Mouse (Mus musculus): ENCODE measurements at regions not wholly inside any gene's neighbourhood (a gene's known extent, or its start where the extent isn't known, plus 50 kb on each side); places are given as distances from the start of the nearest gene placed in this dataset.

DNA sequence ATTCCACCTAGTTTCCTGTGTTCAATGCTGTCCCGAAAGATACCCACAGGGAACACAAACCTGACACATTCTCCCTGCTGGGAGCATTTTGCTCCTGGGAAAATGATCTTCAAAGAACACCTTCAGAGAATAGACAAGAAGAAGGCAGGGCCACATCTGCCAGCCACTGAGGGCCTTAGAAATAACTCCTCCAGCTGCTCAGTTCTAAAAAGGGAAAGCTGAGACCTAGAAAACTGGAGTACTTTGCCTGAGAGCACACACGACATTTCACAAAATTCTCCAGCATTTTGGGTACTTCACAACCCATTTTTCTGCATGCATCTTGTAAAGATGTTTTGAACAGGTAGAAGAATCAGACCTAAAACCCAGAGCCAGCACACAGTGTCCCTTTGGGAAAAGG is 519.6 kb downstream of the Insc start:
- DNase-seq (ENCODE audit: extremely low spot score in 1 of 2, low spot score in 1 of 2): no peak

GRCm38 (mm10) chr7:115266141-115266540 is 522.6 kb downstream of the Insc start:
- no peak for DNase-seq (ENCODE audit: extremely low spot score in 1 of 2, low spot score in 1 of 2)

DNA sequence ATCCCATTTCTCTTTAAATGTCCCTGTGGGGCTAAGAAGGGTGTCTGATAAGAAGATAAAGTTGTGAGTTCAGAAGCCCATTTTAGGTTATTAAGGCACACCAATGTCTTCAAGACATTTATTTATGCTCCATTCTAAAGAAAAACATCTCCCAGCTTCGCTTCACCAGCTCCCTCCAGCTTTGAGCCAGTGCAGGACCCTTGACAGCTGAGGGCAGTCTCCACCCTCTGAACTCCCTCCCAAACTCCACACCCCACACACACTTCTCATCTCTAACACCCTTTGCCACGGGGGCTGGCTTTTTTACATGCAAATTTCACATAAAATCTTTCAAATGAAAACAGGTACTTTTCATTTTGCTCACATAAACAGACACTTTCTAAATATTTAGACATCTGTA is 527.3 kb downstream of the Insc start:
- DNase-seq (ENCODE audit: extremely low spot score in 1 of 2, low spot score in 1 of 2): no peak

DNA sequence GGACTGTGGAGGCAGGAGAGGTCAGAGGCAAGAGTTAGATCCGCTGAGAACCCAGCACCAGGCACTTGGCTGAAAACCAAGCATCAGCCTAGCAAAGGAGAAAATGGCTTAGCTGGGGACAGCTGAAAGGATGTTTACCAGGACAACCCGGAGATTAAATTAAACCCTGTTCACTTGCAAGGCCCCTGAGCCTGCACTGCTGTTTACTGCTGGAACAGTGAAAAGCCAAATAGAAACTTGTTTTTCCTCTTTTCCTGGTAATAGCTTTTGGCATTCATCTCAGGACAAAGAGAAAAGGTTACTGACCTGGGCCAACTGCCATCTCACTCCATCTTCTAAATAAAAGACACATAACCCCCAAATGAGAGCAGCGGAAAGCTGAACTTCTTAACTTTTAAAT is 531.3 kb downstream of the Insc start:
- no peak for DNase-seq (ENCODE audit: extremely low spot score in 1 of 2, low spot score in 1 of 2)

GRCm38 (mm10) chr7:115290801-115291417 is 547.4 kb downstream of the Insc start:
- DNase-seq (ENCODE audit: extremely low spot score in 1 of 2, low spot score in 1 of 2): no peak

GRCm38 (mm10) chr7:115294655-115295230 is 551.2 kb downstream of the Insc start:
- no peak for DNase-seq (ENCODE audit: extremely low spot score in 1 of 2, low spot score in 1 of 2)

- DNase-seq (ENCODE audit: extremely low spot score in 1 of 2, low spot score in 1 of 2): no peak
Observed at GRCm38 (mm10) chr7:115300241-115300640, 556.7 kb downstream of the Insc start.

DNA sequence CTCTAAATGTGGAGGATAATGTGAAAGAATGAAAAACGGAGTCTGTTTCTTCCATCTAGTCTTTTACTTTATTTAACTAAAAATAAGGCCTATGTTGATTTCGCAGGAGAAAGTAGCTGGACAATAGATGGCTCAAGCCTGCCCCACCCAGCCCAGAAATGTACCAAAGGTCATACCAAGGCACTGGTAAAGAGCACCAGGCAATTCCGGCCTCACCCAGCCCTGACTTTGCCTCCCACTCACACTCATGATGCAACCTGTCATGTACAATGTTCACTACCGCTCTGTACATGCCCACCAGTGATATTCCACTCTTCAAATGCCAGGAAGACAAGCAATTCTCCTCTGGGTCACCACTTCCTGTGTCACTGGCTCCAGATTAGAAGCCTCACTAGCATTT is 564.9 kb downstream of the Insc start:
- DNase-seq (ENCODE audit: extremely low spot score in 1 of 2, low spot score in 1 of 2): no peak

GRCm38 (mm10) chr7:115310400-115311225 is 567.1 kb downstream of the Insc start:
- DNase-seq (ENCODE audit: extremely low spot score in 1 of 2, low spot score in 1 of 2): no peak

- DNase-seq (ENCODE audit: extremely low spot score in 1 of 2, low spot score in 1 of 2): no peak
Observed at GRCm38 (mm10) chr7:115319504-115319903, 576.0 kb downstream of the Insc start.

GRCm38 (mm10) chr7:115322989-115323388 is 579.5 kb downstream of the Insc start:
- no peak for DNase-seq (ENCODE audit: extremely low spot score in 1 of 2, low spot score in 1 of 2)

DNA sequence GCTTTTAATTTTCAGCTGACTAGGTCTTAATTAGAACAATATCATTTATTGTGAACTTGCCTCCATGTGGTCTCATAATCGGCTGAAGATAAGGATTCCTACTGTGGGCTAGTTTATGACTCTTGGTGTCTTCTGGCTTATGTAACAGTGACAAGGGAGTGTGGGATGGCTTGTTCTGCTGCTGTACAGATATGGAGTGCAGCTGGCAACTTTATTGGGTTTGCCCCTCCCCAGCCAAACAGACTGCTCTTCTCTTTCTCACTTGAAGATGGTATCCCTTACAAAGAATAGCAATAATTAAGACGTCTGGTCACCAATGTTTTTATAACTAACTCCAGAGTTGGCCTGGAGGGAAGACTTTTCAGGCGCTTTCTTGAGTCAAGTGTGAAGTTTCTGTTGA is 584.8 kb downstream of the Insc start:
- no peak for DNase-seq (ENCODE audit: extremely low spot score in 1 of 2, low spot score in 1 of 2)

- DNase-seq (ENCODE audit: extremely low spot score in 1 of 2, low spot score in 1 of 2): no peak
Observed at GRCm38 (mm10) chr7:115331698-115332097, 588.2 kb downstream of the Insc start.

DNA sequence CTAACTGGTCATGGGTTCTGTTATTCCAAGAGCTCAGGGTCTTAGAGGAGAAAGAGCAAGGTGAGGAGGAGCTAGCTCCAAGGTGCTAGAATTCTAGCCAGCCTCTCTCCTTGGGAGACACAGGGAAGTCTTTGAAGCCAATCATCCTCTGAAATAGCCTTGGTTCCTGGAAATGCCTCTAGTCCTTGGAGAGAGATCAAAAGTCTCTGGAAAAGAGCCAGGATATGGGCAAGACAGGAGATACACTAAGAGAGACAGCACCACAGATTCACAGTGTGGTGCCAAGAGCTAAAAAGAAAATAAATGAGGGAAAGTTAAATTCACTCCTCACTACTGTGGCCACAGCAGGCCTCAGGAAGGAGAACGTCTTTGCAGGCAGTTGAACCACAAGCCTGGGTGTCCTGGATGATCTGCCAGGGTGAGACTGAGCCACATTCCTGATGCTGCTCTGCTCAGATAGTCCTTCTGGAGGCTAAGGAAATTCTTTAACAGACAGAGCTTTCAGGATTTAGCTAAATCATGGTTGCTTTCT is 589.6 kb downstream of the Insc start:
- no peak for DNase-seq (ENCODE audit: extremely low spot score in 1 of 2, low spot score in 1 of 2)

DNA sequence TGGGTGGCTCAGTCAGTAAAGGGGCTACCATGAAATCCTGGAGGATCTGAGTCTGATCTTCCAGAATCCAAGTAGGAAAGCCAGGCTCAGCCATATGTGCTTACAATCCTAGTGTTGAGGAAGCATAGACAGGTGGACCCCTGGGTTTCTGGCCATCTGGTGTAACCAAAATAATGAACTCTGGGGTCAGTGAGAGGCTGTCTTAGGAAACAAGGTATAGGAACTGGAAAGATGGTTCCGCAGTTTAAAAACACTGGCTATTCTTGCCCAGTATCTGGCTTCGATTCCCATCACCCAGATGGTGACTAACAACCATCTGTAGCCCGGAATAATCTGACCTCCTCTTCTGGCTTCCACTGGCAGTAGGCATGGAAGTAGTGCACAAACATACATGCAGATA is 591.6 kb downstream of the Insc start:
- no peak for DNase-seq (ENCODE audit: extremely low spot score in 1 of 2, low spot score in 1 of 2)

- peak in 1 of 2 experiments; percentile 11 for DNase-seq (ENCODE audit: extremely low spot score in 1 of 2, low spot score in 1 of 2)
Observed at GRCm38 (mm10) chr7:115340155-115340554, 596.7 kb downstream of the Insc start.

- no peak for DNase-seq (ENCODE audit: extremely low spot score in 1 of 2, low spot score in 1 of 2)
Observed at GRCm38 (mm10) chr7:115341007-115341406, 597.5 kb downstream of the Insc start.

- no peak for DNase-seq (ENCODE audit: extremely low spot score in 1 of 2, low spot score in 1 of 2)
Observed at GRCm38 (mm10) chr7:115345749-115346148, 602.3 kb downstream of the Insc start.

DNA sequence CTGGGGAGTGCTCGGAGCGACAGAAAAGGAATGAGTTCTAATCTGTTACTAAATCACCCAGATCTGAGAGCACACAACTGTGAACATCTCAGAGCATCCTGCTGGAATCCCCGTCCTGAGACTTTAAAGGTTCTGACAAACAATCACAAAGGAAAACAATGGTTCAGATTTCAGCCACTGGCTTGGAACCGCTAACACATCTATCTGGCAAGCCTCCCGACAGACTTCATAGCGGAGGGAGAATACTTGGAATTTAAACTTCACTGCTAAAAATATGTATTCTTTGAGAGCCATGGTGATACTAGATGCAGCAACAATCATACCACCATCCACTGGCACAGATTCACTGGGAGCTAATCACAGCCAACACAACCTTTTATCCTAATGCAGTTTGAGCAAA is 615.2 kb downstream of the Insc start:
- DNase-seq (ENCODE audit: extremely low spot score in 1 of 2, low spot score in 1 of 2): no peak

DNA sequence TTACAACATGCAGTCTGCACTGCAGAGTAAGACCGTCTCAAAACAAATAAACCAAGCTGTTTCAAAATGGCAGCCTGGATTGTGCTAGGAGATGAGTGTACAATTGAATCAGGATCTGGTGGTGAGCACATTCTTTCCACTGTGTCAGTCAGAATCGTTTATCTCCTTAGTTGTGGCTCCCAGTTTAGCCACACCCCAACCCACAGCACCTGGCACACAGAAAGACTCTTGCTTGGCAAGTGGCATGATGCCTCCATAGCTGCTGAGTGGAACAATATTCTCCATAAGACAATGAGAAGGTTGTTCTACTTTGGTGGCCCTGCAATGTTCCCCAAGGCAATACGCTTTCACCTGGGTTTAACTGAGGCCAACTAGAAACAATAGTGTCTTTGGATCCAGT is 616.6 kb downstream of the Insc start:
- DNase-seq (ENCODE audit: extremely low spot score in 1 of 2, low spot score in 1 of 2): no peak

- DNase-seq (ENCODE audit: extremely low spot score in 1 of 2, low spot score in 1 of 2): no peak
Observed at GRCm38 (mm10) chr7:115362117-115362516, 618.6 kb downstream of the Insc start.

DNA sequence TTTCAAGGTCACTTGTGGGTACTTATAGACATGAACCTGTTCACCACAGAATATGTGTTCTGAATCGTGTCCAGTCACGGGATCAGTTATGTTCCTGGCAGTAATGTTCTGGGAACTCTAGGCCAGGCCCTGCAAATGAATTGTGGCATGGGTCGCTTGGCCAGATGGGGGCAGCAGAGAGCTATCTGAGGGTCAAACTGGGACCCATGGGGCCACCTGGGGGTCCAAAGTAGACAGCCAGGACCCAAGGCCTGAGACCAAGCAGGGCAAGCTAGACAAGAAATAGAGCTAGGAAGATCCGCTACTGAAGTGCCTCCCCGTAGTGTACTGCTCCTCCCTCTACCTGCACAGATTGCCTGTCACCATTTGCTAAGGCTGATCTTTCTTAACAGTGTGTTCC is 623.4 kb downstream of the Insc start:
- DNase-seq (ENCODE audit: extremely low spot score in 1 of 2, low spot score in 1 of 2): peak; percentile 67 to 83
